Mouse (Mus musculus): ENCODE measurements around the gene Llgl2. TPM values are rescaled to one million over a fixed set of nuclear protein-coding genes. Genes with fewer than 3 reads are reported as not detected.
A peak's percentile ranks its signal among the peaks of the same experiment; 100 is the strongest.

Llgl2 gene
- total RNA-seq (2021) = 10 to 100 TPM in 1 of 2 experiments, 1 to 10 TPM in 1; 7.6 to 13.1 TPM
- polyA plus RNA-seq (2012; rRNA removed) = 24.4 and 29.5 TPM in 2 replicates
- long read RNA-seq, partial matches to known transcripts = 3 of 13 reads
- long read RNA-seq, other reads (novel, unspliced or antisense) = 6 of 13 reads

DNA sequence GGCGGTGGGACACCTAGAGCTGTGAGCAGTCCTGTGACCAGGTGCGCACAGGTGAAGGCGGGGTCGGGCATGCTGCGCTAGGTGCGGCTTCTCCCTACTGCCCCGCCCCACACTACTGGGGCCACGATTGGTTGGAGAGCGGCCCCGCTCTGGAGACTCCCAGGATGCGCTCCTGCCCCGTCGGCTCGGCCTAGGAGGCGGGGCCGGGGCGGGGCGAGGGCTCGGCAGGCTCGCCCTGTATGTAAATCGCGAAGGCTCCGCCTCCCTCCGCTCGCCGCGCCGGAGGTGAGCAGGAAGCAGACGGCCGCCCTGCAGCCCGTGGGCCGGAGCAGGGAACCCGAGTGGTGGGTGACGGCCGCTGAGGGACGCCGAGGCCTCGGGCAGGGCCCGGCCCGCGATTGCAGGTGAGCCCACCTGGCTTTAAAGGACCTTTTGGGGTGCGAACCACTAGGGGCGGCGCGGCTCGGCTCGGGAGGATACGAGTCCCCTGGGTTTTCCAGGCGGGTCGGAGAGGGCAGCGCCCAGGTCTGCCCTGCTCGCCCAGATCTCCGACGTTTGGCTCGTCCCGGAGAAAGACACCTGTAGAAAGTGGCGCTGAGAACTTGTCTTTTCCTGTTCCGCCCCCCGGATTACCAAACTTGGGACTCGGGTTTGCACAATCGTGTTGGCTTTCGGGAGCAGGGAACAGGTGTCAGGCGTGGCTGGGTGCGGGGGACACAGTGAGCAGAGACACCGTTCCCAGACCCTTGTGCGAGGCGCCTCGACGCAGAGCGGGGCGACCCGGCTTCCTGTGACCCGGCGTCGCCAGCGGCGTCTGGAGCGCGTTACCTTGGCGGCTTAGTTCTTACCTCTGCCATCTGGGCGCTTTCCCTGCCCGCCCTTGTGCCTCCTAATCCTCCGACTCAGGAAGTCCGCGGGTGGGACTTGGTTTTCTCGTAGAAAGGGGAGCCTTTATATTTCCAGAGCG is at the start of gene Llgl2:
Llgl2 (plus strand) TSS at position 276 of the 967 bp plus-strand sequence.
- peak; percentile 95 for DNase-seq

DNA sequence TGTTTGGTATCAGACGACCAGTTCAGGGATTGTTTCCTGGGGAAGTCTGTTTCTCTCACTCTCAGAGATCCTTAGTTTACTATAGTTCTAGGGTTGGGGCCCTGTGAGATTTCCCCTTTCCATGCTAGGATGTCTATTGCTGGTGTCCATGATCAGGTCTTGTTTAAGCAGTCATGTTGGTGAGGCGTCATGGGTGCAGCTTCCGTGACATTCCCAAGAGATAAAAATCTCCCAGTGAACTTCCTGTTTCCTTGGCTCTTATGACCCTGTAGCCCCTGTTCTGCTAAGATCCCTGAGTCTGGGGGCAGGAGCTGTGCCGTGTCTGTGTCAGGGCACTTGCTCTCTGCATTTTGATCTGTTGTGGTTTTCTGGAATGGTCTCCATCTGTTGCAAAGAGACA is 49.2 kb upstream of the Llgl2 start:
- peak; percentile 9 for DNase-seq

DNA sequence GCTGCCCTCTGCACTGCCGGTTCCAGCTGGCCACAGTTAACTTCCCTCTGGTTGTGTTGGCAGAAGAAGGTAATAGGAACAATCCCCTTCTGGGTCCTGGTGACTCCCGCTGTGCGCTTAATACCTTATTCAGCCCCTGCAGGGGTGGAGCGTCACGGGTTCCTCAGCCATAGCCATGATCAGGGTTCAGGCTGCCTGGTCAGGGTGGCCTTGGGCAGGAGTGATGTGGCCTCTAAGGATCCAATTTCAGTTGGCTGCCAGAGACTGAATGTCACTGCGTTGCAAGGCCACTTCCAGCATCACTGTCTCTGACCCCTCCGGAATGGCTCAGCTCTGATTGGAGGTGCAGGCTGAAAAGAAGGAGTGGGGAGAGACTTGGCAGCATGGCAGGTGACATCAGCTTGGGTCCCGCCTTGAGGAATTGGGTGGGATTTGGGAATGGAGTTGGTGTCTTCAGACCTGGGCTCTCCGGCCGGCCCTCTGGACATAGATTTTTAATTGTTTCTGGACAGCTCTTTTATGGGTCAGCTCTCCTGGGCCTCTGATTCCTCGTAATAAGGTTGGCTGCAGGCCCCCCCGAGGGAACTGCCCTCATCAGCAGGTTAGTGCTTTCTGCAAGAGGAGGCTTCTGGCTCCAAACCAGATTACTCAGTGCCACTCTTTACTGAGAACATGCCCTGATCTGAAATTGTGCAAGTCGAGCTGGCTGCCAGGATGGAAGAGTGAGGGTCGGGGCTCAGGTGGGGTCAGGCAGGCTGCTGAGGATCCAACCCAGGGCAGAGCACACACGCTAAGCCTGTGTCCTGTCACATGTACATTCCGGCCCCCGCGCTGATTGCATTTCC is 47.8 kb upstream of the Llgl2 start:
- DNase-seq = peak; percentile 93

DNA sequence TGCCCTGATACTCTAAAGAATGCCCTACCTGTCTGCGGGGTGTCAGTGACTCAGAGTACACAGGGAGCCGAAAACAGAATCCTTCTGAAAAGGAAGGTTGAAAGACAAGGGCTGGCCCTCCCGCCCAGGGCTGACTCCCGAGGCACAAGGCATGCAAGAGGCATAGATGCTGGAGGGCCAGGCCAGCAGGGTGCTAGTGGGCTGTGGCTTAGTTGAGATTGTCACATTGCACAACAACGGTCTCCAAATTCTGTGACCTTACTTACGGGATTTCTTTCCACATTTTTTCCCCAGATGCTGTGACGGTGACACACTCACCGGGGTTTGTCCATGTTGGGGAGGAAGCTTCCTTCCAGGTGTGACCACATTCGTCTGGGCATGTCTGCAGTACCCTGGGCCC is 46.9 kb upstream of the Llgl2 start:
- peak; percentile 69 for DNase-seq

DNA sequence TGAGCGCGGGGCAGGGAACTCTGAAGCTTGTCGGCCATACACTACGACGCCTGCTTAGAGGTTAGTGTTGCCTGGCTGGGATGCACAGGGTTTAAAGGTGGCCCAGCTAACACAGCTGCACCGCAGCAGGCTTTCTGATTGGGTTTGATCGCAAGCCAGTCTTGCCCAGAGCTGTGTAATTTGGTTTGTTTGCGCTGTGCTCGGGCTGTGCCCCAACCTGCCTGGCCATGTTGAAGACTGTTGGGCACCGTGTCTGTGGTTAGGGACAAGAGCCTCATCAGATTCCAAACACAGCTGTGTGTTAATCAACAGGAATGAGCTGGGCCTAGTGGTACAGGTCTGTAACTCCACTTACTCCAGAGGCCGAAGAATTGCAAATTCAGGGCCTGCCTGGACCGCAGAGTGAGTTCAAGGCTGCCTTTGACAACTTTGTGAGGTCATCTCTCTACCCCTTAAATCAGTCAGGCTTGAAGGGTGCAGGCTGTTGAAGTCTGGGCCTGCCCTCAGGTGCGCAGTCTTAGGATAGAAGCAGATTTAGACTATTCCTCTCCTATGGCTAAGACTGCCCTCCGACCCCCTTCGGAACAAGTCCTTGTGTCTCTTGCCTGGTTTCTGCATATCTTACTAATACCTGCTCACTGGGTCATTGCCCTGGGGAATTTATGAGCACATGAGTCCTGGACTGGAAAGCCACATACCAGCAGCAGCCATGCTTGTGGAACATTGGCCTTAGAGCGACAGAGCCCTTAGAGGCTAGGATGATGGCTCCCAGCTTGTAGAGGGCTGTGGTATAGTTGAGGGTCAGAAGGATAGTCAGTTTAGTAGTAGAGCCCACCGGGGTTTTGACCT is 46.1 kb upstream of the Llgl2 start:
- peak; percentile 58 for DNase-seq

DNA sequence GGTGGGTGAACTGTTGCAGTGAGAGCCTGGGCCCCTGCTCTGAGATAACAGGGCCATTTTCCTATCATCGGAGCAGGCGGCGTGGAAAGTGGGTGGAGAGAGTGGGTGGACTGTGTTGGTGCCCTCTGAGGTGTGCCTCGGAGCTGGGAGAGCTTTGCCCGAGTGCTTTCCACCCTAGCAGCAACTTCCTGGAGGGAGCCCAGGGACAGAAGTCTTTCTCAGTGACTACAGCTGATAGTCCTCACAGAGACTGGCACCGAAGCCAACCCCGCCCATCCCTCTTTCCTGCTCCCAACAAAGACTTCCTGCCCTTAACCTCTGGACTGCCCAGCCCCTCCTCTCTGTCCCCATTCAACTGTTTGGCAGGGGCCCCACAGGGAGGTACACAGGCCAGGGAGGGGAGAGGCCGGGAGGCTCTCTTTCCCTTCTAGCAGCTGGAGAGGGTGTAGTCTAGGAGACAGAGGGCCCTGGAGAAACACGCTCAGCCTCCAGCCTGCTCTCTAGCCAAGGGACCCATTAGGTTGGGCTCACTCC is 44.7 kb upstream of the Llgl2 start:
- peak; percentile 94 for DNase-seq

DNA sequence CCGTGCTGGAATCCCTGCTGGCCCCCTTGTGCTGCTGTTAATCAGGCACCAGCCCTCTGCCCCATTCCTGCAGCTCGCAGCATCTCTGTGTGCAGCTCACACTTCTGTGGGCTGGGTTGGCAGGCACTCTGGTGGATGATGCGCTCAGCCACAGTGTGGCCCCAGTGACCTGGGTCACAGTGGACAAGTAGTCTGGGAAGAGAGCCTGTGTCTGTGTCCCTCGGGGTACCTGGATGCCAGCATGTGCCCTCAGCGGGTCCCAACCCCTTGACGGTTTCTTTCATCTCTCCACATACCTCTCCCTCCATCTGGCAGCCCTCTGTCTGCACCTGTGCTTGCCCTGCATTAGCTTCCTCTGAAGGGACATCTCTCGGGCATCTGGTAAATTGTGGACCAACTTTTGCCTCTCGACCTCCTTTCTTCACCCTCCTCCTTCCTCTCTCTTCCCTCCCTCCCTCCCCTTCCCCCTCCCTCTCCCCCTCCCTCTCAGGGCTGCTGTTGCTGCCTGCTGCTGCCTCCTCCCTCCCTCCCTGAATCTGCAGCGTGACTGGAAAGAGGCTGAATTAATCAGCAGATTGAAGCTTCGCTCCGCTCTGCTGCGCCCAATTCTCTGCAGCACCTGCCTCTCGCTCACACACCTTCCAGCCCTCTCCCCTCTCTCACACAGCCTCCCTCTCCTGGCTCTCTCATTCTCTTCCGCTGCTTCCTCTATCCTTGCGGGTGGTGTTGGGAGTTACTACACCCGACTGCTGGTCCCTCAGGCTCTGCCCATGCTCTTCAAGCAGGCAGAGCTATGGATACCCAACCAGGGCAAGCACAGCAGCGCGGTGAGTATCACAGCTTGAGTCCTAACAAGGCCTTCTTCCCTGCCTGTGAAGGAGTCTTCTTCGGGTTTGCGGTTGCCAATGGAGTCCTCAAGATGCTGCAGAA is 43.4 kb upstream of the Llgl2 start:
- DNase-seq = peak; percentile 40

DNA sequence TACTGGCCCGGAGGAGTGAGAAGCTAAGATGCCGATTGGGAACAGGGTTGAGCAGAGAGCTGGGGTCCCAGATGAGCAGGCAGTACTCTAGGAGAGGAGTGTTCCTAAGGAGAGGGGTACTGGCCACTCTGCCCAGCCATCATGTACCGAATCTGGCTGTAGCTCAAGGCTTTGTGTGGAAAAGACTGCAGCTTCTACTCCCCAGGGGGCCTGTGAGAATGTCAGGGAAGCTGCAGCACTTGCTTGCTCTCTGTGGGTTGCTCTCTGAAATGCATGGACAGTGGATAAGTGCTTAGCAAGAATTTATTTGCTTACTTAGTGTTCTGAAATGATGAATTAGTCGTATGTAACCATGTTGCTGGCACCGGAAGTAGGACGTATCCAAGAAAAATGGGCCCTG is 37.4 kb upstream of the Llgl2 start:
- no peak for DNase-seq

DNA sequence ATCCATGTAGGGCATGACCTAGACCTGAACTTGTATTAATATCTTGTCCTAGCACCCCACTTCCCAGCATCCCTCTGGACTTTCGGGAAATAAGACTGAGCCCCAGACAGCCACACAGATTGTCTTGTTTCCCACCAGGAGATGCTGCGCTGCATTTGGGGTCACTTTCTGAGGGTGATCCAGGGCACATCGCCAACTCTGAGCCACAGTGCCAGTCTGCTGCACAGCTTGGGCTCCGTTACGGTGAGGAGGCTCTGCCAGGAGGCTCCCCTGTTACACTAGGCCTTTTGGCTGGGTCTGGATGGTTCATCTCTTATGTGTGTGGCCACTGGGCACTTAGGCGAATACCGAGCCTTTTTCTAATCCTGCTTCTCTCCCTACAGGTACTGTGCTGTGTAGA is 34.1 kb upstream of the Llgl2 start:
- DNase-seq = no peak

DNA sequence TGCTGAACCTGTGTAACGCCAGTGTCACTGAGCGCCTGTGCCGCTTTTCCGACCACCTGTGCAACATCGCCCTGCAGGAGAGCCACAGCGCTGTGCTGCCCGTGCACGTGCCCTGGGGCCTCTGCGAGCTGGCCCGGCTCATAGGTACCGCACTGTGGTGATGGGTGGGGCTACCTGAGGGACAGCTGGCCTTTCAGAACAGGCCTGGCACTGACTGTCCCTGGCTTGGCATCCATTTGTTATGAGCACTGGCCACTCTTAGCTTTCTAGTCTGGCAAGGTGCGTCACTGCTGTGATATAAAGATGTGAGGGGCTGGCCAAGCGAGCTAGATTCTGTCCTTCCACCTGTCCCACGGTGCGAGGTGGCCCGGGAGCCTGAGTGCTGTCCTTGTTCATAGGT is 31.9 kb upstream of the Llgl2 start:
- no peak for DNase-seq

DNA sequence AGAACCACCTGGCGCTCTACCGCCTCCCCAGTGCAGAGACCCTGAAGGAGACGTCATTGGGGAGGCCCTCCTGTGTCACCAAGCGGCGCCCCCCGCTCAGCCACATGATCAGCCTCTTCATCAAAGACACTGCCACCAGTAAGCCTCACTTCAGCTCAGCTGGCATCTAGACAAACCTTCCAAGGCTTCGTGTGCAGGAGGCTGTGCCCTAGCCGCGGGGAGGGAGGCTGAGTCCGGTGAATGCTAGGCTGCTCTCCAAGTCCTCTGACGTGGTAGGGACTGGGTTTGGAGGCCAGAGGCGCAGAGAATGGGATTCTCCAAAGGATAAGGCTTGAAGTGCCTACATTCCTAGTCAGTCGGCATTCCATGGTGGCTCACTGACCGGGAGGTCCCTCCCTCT is 31.5 kb upstream of the Llgl2 start:
- peak; percentile 89 for DNase-seq

DNA sequence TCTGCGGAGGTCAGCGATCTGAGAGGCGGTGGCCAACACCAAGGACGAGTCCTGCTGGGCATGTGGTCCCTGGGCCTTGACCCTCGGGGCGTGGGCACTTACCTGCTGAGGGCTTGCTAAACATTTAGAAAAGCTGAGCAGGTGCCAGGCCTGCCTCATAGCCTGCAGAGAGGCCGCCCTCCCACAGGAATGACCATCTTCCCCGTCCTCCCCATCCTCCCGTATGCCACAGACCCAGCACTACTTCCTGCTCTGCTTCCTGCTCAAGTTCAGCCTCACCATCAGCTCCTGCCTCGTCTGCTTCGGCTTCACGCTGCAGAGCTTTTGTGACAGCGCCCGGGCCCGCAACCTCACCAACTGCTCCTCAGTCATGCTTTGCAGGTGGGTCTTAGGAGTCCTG is 27.0 kb upstream of the Llgl2 start:
- DNase-seq = no peak

DNA sequence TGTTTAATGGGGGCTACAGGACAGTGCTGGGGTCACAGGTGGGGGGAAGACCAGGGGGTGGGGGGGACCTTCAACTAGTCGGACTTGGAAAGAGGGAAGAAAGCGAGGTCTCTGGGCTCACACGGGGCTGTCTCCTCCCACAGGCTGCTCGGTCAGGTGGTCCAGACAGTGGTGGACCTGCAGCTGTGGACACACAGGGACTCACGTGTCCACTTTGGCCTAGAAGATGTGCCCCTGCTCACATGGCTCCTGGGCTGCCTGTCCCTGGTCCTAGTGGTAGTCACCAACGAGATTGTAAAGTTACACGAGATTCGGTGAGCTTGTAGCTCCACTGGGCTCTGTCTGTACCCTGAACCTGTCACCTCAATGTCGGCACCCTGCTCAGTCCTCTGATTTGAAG is 26.2 kb upstream of the Llgl2 start:
- DNase-seq = no peak

DNA sequence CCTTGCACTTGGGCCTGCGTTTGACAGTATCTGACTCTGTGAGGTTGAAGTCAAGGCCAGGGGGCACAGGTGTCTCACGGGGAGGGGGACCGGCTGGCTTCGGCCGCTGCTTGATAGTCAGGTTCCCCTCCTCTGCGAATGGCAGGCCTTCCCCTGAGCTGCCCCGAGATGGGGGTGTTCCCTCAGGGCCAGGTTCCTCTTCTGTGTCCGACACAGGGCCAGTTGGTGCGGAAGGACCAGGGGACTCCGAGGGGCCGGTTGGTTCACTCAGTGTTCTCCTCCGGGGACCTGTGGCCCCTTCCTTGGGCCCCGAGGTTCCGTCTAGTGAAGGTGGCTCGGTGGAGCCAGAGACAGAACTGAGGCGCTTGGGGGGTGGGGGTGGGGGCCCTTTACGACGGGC is 22.9 kb upstream of the Llgl2 start:
- DNase-seq = no peak

DNA sequence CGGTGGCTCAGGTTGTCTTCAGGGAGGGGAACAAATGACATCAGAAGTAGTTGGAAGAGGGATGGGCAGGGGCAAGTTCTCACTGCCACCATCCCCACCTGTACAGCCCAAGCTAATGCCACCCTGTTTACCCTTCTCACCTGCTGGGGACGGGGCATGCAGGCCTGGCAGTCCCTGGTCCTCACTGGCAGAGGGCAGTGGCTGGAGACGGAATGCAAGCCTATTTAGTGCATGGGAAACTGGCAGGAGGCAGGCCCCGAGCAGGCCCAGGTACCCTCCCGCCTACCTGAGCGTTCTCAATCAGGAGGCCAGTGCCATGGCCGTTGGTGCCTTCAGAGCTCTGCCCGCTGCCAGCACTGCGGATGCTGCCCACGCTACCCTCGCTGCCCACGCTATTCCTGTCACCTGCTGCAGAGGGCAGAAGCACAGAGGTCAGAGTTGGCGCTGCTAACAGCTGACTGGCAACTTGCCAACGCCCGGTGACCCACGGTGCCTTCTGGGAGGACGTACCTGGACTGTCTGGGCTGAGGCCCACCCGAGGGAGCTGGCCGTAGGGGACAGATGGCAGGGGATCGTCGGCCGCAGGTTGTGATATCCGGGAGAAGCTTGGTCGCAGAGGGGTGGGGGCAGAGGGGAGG is 20.7 kb upstream of the Llgl2 start:
- no peak for DNase-seq

DNA sequence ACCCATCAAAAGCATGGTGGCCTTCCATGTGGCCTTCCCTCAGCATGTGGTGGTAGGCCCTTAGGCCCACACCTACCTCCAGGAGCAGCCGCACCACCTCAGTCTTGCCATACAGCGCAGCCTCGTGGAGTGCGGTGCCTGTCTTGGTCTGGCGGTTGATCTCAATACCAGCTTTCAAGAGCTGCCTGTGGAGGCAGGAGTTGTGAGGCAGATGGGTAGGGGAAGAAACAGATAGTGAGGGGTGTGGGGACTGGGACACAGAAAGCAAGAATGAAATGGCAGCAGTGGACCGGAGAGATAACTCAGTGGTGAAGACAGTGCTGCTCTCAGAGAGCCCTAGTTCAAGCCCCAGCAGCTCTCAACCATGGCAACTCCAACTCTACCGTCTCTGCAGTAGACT is 18.8 kb upstream of the Llgl2 start:
- no peak for DNase-seq

DNA sequence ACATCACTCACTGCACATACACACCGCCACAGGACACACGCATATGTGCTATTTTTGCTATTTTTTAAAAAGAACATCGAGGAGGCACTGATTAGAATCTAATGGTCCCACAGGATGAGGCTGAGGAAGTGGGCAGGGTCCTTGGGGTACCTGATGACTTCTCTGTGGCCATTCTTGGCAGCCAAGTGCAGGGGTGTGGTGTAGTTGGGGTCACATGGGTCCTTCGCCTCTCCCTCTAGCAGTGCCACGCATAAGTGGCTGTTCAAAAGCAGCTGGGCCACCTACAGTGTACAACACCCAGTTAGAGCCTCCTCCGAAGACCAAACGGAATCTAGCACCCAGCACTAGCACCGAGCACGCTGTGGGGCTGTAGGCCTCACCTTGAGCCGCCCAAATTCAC is 17.7 kb upstream of the Llgl2 start:
- DNase-seq = no peak

DNA sequence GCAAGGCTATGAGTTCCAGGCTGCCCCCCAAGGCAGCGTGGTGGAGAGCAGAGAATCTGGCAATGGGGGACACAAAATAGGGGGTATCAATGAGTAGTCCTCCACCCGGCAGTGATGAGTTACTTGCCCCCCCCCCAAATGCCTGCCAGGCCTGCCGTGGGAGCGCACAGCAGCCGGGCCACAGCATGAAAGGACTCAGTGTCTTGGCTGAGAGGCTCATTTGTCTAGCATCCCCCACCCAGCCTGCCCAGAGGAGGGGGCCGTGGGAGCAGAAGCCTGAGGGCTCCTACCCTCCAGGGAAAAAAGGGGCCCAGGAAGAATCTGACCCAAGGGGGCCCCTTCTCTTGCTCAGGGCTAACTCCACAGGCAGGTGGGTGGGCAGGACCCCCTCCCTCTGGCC is 16.5 kb upstream of the Llgl2 start:
- no peak for DNase-seq

DNA sequence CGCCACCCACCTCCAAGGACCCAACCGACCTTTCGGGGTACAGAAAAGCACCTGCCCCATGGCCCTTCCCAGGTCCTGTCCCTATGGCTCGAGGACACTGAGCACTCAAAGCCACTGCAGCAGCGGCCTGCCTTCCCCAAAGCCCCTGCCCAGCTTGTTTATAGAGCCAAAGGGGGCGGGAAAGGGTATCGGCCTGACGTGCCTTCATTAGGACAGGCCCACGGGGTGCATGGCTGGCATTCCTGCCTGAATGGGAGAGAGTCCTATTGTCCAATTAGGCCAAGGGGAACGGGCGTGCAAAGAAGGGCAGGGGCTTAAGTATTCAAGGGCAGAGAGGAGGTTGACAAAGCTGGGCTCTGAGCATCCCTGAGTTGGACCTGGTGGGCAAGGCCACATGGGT is 15.9 kb upstream of the Llgl2 start:
- no peak for DNase-seq

Measured in adrenal gland, adult 2 months (tissue).